Mouse (Mus musculus): ENCODE results near the gene Gm2564.
"Not testable (repeated sequence)": the region's sequence is repeated elsewhere in the genome, so short reads cannot be mapped to it uniquely, and the experiment has no call there.

Gene Gm2564

GRCm38 (mm10) chr4:42629419-42629818 is at the start of gene Gm2564:
Gene Gm2564, plus strand, starts transcription at chr4:42629719.
- not testable (repeated sequence) for DNase-seq

GRCm38 (mm10) chr4:42611895-42612294 is 17.6 kb upstream of the Gm2564 start, which contains the start of gene Gm10591:
Gene Gm10591, plus strand, starts transcription at chr4:42612195.
- not testable (repeated sequence) for DNase-seq

- DNase-seq, result not testable (repeated sequence)
Measured at GRCm38 (mm10) chr4:42654951-42655350, 25.4 kb downstream of the Gm2564 start, which contains the start of gene Ccl27b. Gene Ccl27b, plus strand, starts transcription at chr4:42655251.

GRCm38 (mm10) chr4:42661793-42662192 is 32.3 kb downstream of the Gm2564 start, which contains the start of gene Il11ra2:
Gene Il11ra2, minus strand, starts transcription at chr4:42661893.
- DNase-seq, result not testable (repeated sequence)

- DNase-seq, result not testable (repeated sequence)
Measured at GRCm38 (mm10) chr4:42675415-42675814, 45.9 kb downstream of the Gm2564 start.

GRCm38 (mm10) chr4:42679365-42679764 is 49.8 kb downstream of the Gm2564 start:
- not testable (repeated sequence) for DNase-seq

DNA sequence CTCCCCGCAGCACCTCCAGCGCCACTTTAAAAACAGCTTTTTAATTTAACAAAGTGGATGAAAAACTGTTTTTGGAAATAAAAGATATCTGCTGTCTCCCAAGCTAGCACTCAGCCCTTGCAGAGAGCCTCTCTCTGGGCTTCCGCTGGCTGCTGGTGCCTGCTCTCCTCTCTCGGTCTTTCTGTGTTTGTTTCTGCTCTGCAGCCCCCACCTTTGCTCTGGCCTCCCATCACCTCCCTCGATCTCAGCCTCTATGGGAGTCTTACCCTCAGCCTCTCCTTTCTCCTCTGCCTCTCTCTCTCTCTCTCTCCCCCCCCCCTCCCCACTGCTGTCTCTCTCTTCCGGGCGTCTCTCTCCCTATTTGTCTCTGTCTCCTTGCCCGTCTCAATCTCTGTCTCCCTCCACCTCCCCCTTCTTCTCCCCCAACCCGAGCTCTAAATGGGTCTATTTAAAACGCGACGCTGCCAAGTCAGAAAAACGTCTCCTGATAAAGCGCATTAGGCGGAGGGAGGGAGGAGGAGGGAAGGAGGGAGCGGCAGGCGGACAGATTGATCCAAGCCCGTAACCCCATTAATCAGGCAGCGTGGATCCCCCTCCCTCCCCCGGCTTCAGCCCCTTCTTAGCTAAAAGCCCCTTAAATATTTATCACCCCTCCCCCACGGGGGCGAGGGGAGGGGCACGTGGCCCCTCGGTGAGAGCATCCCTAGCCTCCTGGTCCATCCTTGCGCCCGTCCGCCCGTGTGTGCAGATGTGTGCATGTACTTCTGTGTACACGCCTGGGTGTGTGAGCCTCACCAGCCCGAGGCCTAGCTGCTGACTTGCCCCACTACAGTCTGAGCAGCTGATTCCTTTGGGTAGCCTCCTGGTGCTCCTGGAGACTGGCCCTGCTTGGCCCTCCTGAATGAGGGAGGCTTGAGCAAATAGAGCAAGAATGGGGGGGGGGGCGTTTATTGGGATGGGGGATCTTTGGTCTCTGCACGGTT is 51.1 kb downstream of the Gm2564 start:
- not testable (repeated sequence) for DNase-seq
